ENCODE assay signal across 26 mouse cellular contexts in genomic region chr11:15027213-15027612, GRCm38 (mm10).
"Had no signal": no experiment of that assay in that cellular context is flagged by ENCODE, and none has a peak within 500 bp of the region (broad histone marks: within the 10 kb centered on the region; RNA-seq: fewer than 3 reads in every experiment).

No protein-coding gene starts in this region.

- DNase-seq: kidney, postnatal 10 days; kidney, postnatal 36 days; layer of hippocampus, postnatal 36 days; left cerebral cortex, postnatal 4 days; liver, postnatal 0 days; lung, embryonic 14.5 days; lung, postnatal 36 days; retina, postnatal 1 day; right cerebral cortex, postnatal 25 days; spleen, adult 18-20 months; thymus, adult 18-20 months; thymus, postnatal 36 days had no signal

- H3K27ac ChIP-seq: kidney, embryonic 15.5 days; left cerebral cortex, adult 2 months; limb, embryonic 12.5 days; limb, embryonic 15.5 days; liver, embryonic 14.5 days; midbrain, embryonic 10.5 days; midbrain, embryonic 13.5 days; neural tube, embryonic 13.5 days; stomach, embryonic 15.5 days had no signal

- H3K4me1 ChIP-seq: kidney, embryonic 15.5 days; limb, embryonic 12.5 days; limb, embryonic 15.5 days; megakaryocyte, embryonic 14.5 days; midbrain, embryonic 10.5 days; midbrain, embryonic 13.5 days; neural tube, embryonic 13.5 days; stomach, embryonic 15.5 days had no signal

- ATAC-seq: liver, postnatal 0 days; lung, postnatal 0 days; midbrain, embryonic 13.5 days; midbrain, embryonic 16.5 days had no signal

- H3K4me3 ChIP-seq: kidney, embryonic 15.5 days; left cerebral cortex, adult 2 months; limb, embryonic 12.5 days; limb, embryonic 15.5 days; megakaryocyte, embryonic 14.5 days; midbrain, embryonic 10.5 days; midbrain, embryonic 13.5 days; myocyte; neural tube, embryonic 13.5 days; stomach, embryonic 15.5 days had no signal

- H3K27me3 ChIP-seq: kidney, embryonic 15.5 days; limb, embryonic 12.5 days; limb, embryonic 15.5 days; megakaryocyte, embryonic 14.5 days; midbrain, embryonic 13.5 days; neural tube, embryonic 13.5 days; stomach, embryonic 15.5 days had no signal

- H3K9me3 ChIP-seq: kidney, embryonic 15.5 days; limb, embryonic 12.5 days; limb, embryonic 15.5 days; midbrain, embryonic 10.5 days; midbrain, embryonic 13.5 days; neural tube, embryonic 13.5 days; stomach, embryonic 15.5 days had no signal

- H3K4me2 ChIP-seq: kidney, embryonic 15.5 days; limb, embryonic 12.5 days; limb, embryonic 15.5 days; liver, embryonic 11.5 days; lung, embryonic 14.5 days; midbrain, embryonic 13.5 days; neural tube, embryonic 13.5 days; stomach, embryonic 15.5 days had no signal

- H3K9ac ChIP-seq: kidney, embryonic 15.5 days; limb, embryonic 12.5 days; limb, embryonic 15.5 days; liver, embryonic 14.5 days; liver, postnatal 0 days; lung, embryonic 14.5 days; midbrain, embryonic 13.5 days; neural tube, embryonic 13.5 days; stomach, embryonic 15.5 days had no signal

- H3K36me3 ChIP-seq: kidney, embryonic 15.5 days; limb, embryonic 12.5 days; limb, embryonic 15.5 days; midbrain, embryonic 10.5 days; midbrain, embryonic 13.5 days; neural tube, embryonic 13.5 days; stomach, embryonic 15.5 days had no signal
